Mouse (Mus musculus) urinary bladder, adult 2 months (tissue): ENCODE data around the gene Slco6c1. TPM values are rescaled to one million over a fixed set of nuclear protein-coding genes. Genes with fewer than 3 reads are reported as not detected.

Experiments used
- DNase-seq: peaks from one replicate; pipeline ENCODE4 v3.0.0; 2022; ENCODE audit warnings: low spot score
- polyA plus RNA-seq: library from polyadenylated mRNA; depleted of rRNA; stranded (reverse); fragments of >200 nt; gene quantifications from 2 replicates; pipeline ENCODE4 v1.2.3, GENCODE M21; 2012; rRNA removed

Slco6c1 gene
- polyA plus RNA-seq = not detected in 2 replicates

GRCm38 (mm10) chr1:97128201-97128600 is at the start of gene Slco6c1:
Gene Slco6c1 (minus strand): TSS chr1:97128301.
- no peak for DNase-seq

GRCm38 (mm10) chr1:97038982-97039381 is 89.1 kb downstream of the Slco6c1 start:
- DNase-seq = no peak

GRCm38 (mm10) chr1:97038548-97038947 is 89.6 kb downstream of the Slco6c1 start:
- no peak for DNase-seq

GRCm38 (mm10) chr1:97037955-97038354 is 90.1 kb downstream of the Slco6c1 start:
- DNase-seq = no peak

GRCm38 (mm10) chr1:97021388-97021787 is 106.7 kb downstream of the Slco6c1 start:
- no peak for DNase-seq

- no peak for DNase-seq
Measured at GRCm38 (mm10) chr1:97019404-97019803, 108.7 kb downstream of the Slco6c1 start.

- no peak for DNase-seq
Measured at GRCm38 (mm10) chr1:97018978-97019377, 109.1 kb downstream of the Slco6c1 start.
